Mouse (Mus musculus): ENCODE results near the gene Atg4b. TPM values are rescaled to one million over a fixed set of nuclear protein-coding genes. Genes with fewer than 3 reads are reported as not detected.

Gene Atg4b
- total and polyA plus RNA-seq, 3 experiments, result 6.9 to 91.0 (median 78.9) TPM

- ATAC-seq (ENCODE audit: extremely low read depth, insufficient number of reproducible peaks, low FRiP score, poor library complexity, severe bottlenecking), result no peak
- H3K36me3 ChIP-seq (replicated peaks), result peaks cover 76% of the 10 kb centered on the region
- TF ChIP-seq TAL1 (conservative IDR thresholded peaks at IDR 0.05; ENCODE audit: low read depth, low read length) (no peak), GATA2 (IDR thresholded peaks at IDR 0.05; ENCODE audit: borderline replicate concordance, low read depth, low read length) (no peak), CTCF (IDR thresholded peaks at IDR 0.05; ENCODE audit: low read depth, low read length) (no peak)
- DNase-seq (ENCODE audit: low spot score), result no peak
- H3K4me1 ChIP-seq (ENCODE audit: insufficient read depth, low read depth, low read length), result 0 out of 2 replicates have a peak, but pooled peaks cover 3% of the 10 kb centered on the region
- H3K4me3 ChIP-seq (ENCODE audit: low read depth, low read length), result no peak overlapping the region
- H3K27me3 ChIP-seq (ENCODE audit: insufficient read depth, low read length), result no peaks in the 10 kb centered on the region
- H3K9me3 ChIP-seq (replicated peaks), result no peaks in the 10 kb centered on the region
Measured at GRCm38 (mm10) chr1:93721557-93721956, 29.7 kb upstream of the Atg4b start.

GRCm38 (mm10) chr1:93724623-93725022 lies 26.7 kb upstream of the Atg4b start:
- no peak for ATAC-seq (ENCODE audit: extremely low read depth, insufficient number of reproducible peaks, low FRiP score, poor library complexity, severe bottlenecking)
- TF ChIP-seq POLR2AphosphoS5 (IDR thresholded peaks at IDR 0.05; ENCODE audit: insufficient replicate concordance, low read depth, low read length) (no peak), CTCF (IDR thresholded peaks at IDR 0.05; ENCODE audit: low read depth, low read length) (no peak), TAL1 (conservative IDR thresholded peaks at IDR 0.05; ENCODE audit: low read depth, low read length) (no peak), GATA1 (IDR thresholded peaks at IDR 0.05; ENCODE audit: borderline replicate concordance, low read length) (no peak), GATA2 (IDR thresholded peaks at IDR 0.05; ENCODE audit: borderline replicate concordance, low read depth, low read length) (no peak)
- peaks cover 77% of the 10 kb centered on the region for H3K36me3 ChIP-seq (replicated peaks)

GRCm38 (mm10) chr1:93725665-93726064 lies 25.6 kb upstream of the Atg4b start:
- Histone ChIP-seq H3K9me3 (replicated peaks) (no peaks in the 10 kb centered on the region), H3K27me3 (ENCODE audit: insufficient read depth, low read length) (no peaks in the 10 kb centered on the region), H3K4me3 (ENCODE audit: low read depth, low read length) (no peak overlapping the region), H3K4me1 (ENCODE audit: insufficient read depth, low read depth, low read length) (peaks cover 13% of the 10 kb centered on the region), H3K36me3 (replicated peaks) (peaks cover 75% of the 10 kb centered on the region)
- ATAC-seq (ENCODE audit: extremely low read depth, insufficient number of reproducible peaks, low FRiP score, poor library complexity, severe bottlenecking) (no peak), DNase-seq (ENCODE audit: low spot score) (no peak)
- TF ChIP-seq TAL1 (conservative IDR thresholded peaks at IDR 0.05; ENCODE audit: low read depth, low read length) (no peak), GATA2 (IDR thresholded peaks at IDR 0.05; ENCODE audit: borderline replicate concordance, low read depth, low read length) (no peak), CTCF (IDR thresholded peaks at IDR 0.05; ENCODE audit: low read depth, low read length) (no peak), GATA1 (IDR thresholded peaks at IDR 0.05; ENCODE audit: borderline replicate concordance, low read length) (no peak), POLR2AphosphoS5 (IDR thresholded peaks at IDR 0.05; ENCODE audit: insufficient replicate concordance, low read depth, low read length) (no peak)

More at GRCm38 (mm10) chr1:93724623-93725022, 26.7 kb upstream of the Atg4b start:
- Histone ChIP-seq H3K4me3 (ENCODE audit: low read depth, low read length) (no peak overlapping the region), H3K4me1 (ENCODE audit: insufficient read depth, low read depth, low read length) (peaks cover 13% of the 10 kb centered on the region), H3K9me3 (replicated peaks) (no peaks in the 10 kb centered on the region), H3K27me3 (ENCODE audit: insufficient read depth, low read length) (no peaks in the 10 kb centered on the region)
- no peak for DNase-seq (ENCODE audit: low spot score)

GRCm38 (mm10) chr1:93726116-93726515 lies 25.2 kb upstream of the Atg4b start:
- DNase-seq (ENCODE audit: low spot score) (no peak), ATAC-seq (ENCODE audit: extremely low read depth, insufficient number of reproducible peaks, low FRiP score, poor library complexity, severe bottlenecking) (no peak)
- peaks cover 13% of the 10 kb centered on the region for H3K4me1 ChIP-seq (ENCODE audit: insufficient read depth, low read depth, low read length)
- no peaks in the 10 kb centered on the region for H3K27me3 ChIP-seq (ENCODE audit: insufficient read depth, low read length)
- H3K4me3 ChIP-seq (ENCODE audit: low read depth, low read length), result no peak overlapping the region
- no peak for TF ChIP-seq TAL1 (conservative IDR thresholded peaks at IDR 0.05; ENCODE audit: low read depth, low read length)
- no peak for TF ChIP-seq GATA2 (IDR thresholded peaks at IDR 0.05; ENCODE audit: borderline replicate concordance, low read depth, low read length)
- TF ChIP-seq GATA1 (IDR thresholded peaks at IDR 0.05; ENCODE audit: borderline replicate concordance, low read length), result no peak
- no peak for TF ChIP-seq POLR2AphosphoS5 (IDR thresholded peaks at IDR 0.05; ENCODE audit: insufficient replicate concordance, low read depth, low read length)
- TF ChIP-seq CTCF (IDR thresholded peaks at IDR 0.05; ENCODE audit: low read depth, low read length), result no peak
- H3K9me3 ChIP-seq (replicated peaks), result no peaks in the 10 kb centered on the region
- H3K36me3 ChIP-seq (replicated peaks), result peaks cover 75% of the 10 kb centered on the region

- Histone ChIP-seq H3K4me3 (ENCODE audit: low read depth, low read length) (no peak overlapping the region), H3K36me3 (replicated peaks) (peaks cover 79% of the 10 kb centered on the region)
- DNase-seq (ENCODE audit: low spot score), result peak; percentile 65
Measured at GRCm38 (mm10) chr1:93726974-93727373, 24.3 kb upstream of the Atg4b start.

GRCm38 (mm10) chr1:93731103-93731502 lies 20.2 kb upstream of the Atg4b start:
- ATAC-seq (ENCODE audit: extremely low read depth, insufficient number of reproducible peaks, low FRiP score, poor library complexity, severe bottlenecking), result no peak
- no peak for DNase-seq (ENCODE audit: low spot score)
- Histone ChIP-seq H3K27me3 (ENCODE audit: insufficient read depth, low read length) (no peaks in the 10 kb centered on the region), H3K4me1 (ENCODE audit: insufficient read depth, low read depth, low read length) (peaks cover 18% of the 10 kb centered on the region), H3K4me3 (ENCODE audit: low read depth, low read length) (no peak overlapping the region), H3K36me3 (replicated peaks) (peaks cover 65% of the 10 kb centered on the region), H3K9me3 (replicated peaks) (no peaks in the 10 kb centered on the region)
- no peak for TF ChIP-seq GATA2 (IDR thresholded peaks at IDR 0.05; ENCODE audit: borderline replicate concordance, low read depth, low read length)

More at GRCm38 (mm10) chr1:93726974-93727373, 24.3 kb upstream of the Atg4b start:
- peaks cover 13% of the 10 kb centered on the region for H3K4me1 ChIP-seq (ENCODE audit: insufficient read depth, low read depth, low read length)
- TF ChIP-seq TAL1 (conservative IDR thresholded peaks at IDR 0.05; ENCODE audit: low read depth, low read length), result no peak
- no peak for TF ChIP-seq POLR2AphosphoS5 (IDR thresholded peaks at IDR 0.05; ENCODE audit: insufficient replicate concordance, low read depth, low read length)
- TF ChIP-seq CTCF (IDR thresholded peaks at IDR 0.05; ENCODE audit: low read depth, low read length), result peak; percentile 85
- TF ChIP-seq GATA1 (IDR thresholded peaks at IDR 0.05; ENCODE audit: borderline replicate concordance, low read length), result no peak
- TF ChIP-seq GATA2 (IDR thresholded peaks at IDR 0.05; ENCODE audit: borderline replicate concordance, low read depth, low read length), result no peak
- no peaks in the 10 kb centered on the region for H3K27me3 ChIP-seq (ENCODE audit: insufficient read depth, low read length)
- H3K9me3 ChIP-seq (replicated peaks), result no peaks in the 10 kb centered on the region
- ATAC-seq (ENCODE audit: extremely low read depth, insufficient number of reproducible peaks, low FRiP score, poor library complexity, severe bottlenecking), result peak; percentile 67

- Histone ChIP-seq H3K4me3 (ENCODE audit: low read depth, low read length) (no peak overlapping the region), H3K9me3 (replicated peaks) (no peaks in the 10 kb centered on the region), H3K27me3 (ENCODE audit: insufficient read depth, low read length) (no peaks in the 10 kb centered on the region), H3K4me1 (ENCODE audit: insufficient read depth, low read depth, low read length) (peaks cover 22% of the 10 kb centered on the region), H3K36me3 (replicated peaks) (peaks cover 64% of the 10 kb centered on the region)
- TF ChIP-seq POLR2AphosphoS5 (IDR thresholded peaks at IDR 0.05; ENCODE audit: insufficient replicate concordance, low read depth, low read length) (no peak), GATA2 (IDR thresholded peaks at IDR 0.05; ENCODE audit: borderline replicate concordance, low read depth, low read length) (no peak), TAL1 (conservative IDR thresholded peaks at IDR 0.05; ENCODE audit: low read depth, low read length) (no peak), GATA1 (IDR thresholded peaks at IDR 0.05; ENCODE audit: borderline replicate concordance, low read length) (no peak), CTCF (IDR thresholded peaks at IDR 0.05; ENCODE audit: low read depth, low read length) (no peak)
- no peak for ATAC-seq (ENCODE audit: extremely low read depth, insufficient number of reproducible peaks, low FRiP score, poor library complexity, severe bottlenecking)
- DNase-seq (ENCODE audit: low spot score), result no peak
Measured at GRCm38 (mm10) chr1:93731880-93732281, 19.4 kb upstream of the Atg4b start.

Measured in G1E (cell line).